Mouse (Mus musculus): Measurements from ENCODE around the gene Srsf12.

DNA sequence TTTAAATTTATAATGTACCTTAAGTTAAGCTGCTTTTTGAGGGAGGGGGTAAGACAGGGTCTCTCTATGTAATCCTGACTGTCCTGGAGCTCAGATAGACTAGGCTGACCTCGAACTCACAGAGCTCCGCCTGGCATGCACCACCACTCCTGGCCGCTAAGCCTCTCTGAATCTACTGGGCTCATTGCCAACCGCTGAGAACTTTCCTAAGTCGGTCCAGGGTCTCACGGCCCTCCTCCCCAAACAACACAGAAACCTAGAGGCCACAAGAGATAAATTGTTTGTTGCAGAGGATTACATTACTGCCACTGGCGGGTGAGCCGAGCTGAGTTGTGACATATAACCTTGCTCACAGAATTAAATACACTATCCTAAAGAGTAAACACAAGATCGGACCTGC, 20.6 kb upstream of the Srsf12 start:
- TF ChIP-seq CTCF (IDR thresholded peaks at IDR 0.05; ENCODE audit: extremely low read depth, insufficient read depth, low read length) (no peak), POLR2A (IDR thresholded peaks at IDR 0.05; ENCODE audit: extremely low read depth, insufficient read depth, low read length) (no peak)
